Mouse (Mus musculus) stomach, embryonic 15.5 days (tissue): Measurements from ENCODE around the gene Oas1h. TPM values are rescaled to one million over a fixed set of nuclear protein-coding genes. Genes with fewer than 3 reads are reported as not detected.
"Not testable (repeated sequence)": the region's sequence is repeated elsewhere in the genome, so short reads cannot be mapped to it uniquely, and the experiment has no call there.

Experiments
- ATAC-seq: fragments of 200-750 bp; cut with Nextera tagmentation; 2 replicates; pipeline ENCODE4 v1.8.0; 2017; ENCODE audit warnings: low read depth, moderate number of reproducible peaks, moderate TSS enrichment; ENCODE audit not compliant: insufficient read depth, low FRiP score
- H3K27ac ChIP-seq: fragments of 300-500 bp; sonication (generic); 2 replicates; pipeline ENCODE4 v1.5.1; 2015; ENCODE audit warnings: mild to moderate bottlenecking, inconsistent platforms
- H3K27me3 ChIP-seq: fragments of 300-500 bp; sonication (generic); replicated peaks from 2 replicates; pipeline ENCODE4 v1.6.1; 2015; ENCODE audit warnings: inconsistent platforms
- H3K36me3 ChIP-seq: fragments of 300-500 bp; sonication (generic); 2 replicates; pipeline ENCODE4 v1.6.1; 2015; ENCODE audit warnings: inconsistent platforms
- H3K4me1 ChIP-seq: fragments of 300-500 bp; sonication (generic); 2 replicates; pipeline ENCODE4 v1.6.1; 2015; ENCODE audit warnings: inconsistent platforms
- H3K4me2 ChIP-seq: fragments of 300-500 bp; sonication (generic); 2 replicates; pipeline ENCODE4 v1.6.1; 2015; ENCODE audit warnings: mild to moderate bottlenecking, inconsistent platforms
- H3K4me3 ChIP-seq: fragments of 300-500 bp; sonication (generic); replicated peaks from 2 replicates; pipeline ENCODE4 v1.5.1; 2015; ENCODE audit warnings: inconsistent platforms
- H3K9ac ChIP-seq: fragments of 300-500 bp; sonication (generic); 2 replicates; pipeline ENCODE4 v1.6.1; 2015; ENCODE audit warnings: inconsistent platforms
- H3K9me3 ChIP-seq: fragments of 300-500 bp; sonication (generic); 2 replicates; pipeline ENCODE4 v1.6.1; 2016; ENCODE audit warnings: inconsistent platforms
- WGBS: fragments of 180-500 bp; shearing (Covaris S2); methylation state at CpG from one replicate; pipeline ENCODE4 v1.1.7; 2015; 5-methylcytosine and 5-hydroxymethylcytosine counted together
- polyA plus RNA-seq: library from polyadenylated mRNA; unstranded; fragments of >200 nt; fragmentation: Nextera tagmentation; extraction: Ambion mirVana; gene quantifications from 2 replicates; pipeline ENCODE4 v1.2.1, GENCODE M21; 2015

Gene Oas1h
- polyA plus RNA-seq, 1 experiment from 2014 or later = not detected

DNA sequence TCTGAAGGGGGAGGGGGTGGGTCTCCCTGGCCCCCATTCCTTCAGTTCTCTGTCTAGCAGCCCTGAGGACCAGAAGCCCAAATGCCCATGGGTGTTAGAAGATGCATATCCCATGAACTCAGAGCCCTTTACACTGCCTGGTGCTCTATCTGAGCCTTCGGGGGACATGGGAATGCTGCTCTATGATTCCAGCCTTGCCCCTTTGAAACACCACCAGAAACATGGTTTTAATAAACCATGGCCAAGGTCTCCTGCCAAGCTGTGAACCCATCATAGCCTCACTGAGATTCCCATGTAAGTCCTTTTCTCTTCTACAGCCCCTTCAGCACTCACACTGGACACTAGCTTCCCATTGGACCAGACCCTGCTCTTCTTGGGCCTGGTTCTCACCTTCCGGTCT is 28.8 kb downstream of the Oas1h start:
- H3K4me2 ChIP-seq = no peak overlapping the region
- no peaks in the 10 kb centered on the region for H3K27me3 ChIP-seq
- H3K36me3 ChIP-seq = no peaks in the 10 kb centered on the region
- no peak overlapping the region for H3K4me3 ChIP-seq
- ATAC-seq = no peak
- H3K9me3 ChIP-seq = no peaks in the 10 kb centered on the region
- no peaks in the 10 kb centered on the region for H3K4me1 ChIP-seq
- no peak overlapping the region for H3K9ac ChIP-seq
- no peak overlapping the region for H3K27ac ChIP-seq
- WGBS = 77% methylated on average over 2 of the region's 2 CpGs

- no peak overlapping the region for H3K4me2 ChIP-seq
- H3K27ac ChIP-seq = no peak overlapping the region
- no peaks in the 10 kb centered on the region for H3K9me3 ChIP-seq
- no peaks in the 10 kb centered on the region for H3K27me3 ChIP-seq
- no peak overlapping the region for H3K9ac ChIP-seq
- 60% methylated on average over 3 of the region's 3 CpGs for WGBS
- H3K36me3 ChIP-seq = no peaks in the 10 kb centered on the region
- H3K4me3 ChIP-seq = no peak overlapping the region
- no peaks in the 10 kb centered on the region for H3K4me1 ChIP-seq
- ATAC-seq = no peak
Measured at GRCm38 (mm10) chr5:120890991-120891390, 29.8 kb downstream of the Oas1h start.

DNA sequence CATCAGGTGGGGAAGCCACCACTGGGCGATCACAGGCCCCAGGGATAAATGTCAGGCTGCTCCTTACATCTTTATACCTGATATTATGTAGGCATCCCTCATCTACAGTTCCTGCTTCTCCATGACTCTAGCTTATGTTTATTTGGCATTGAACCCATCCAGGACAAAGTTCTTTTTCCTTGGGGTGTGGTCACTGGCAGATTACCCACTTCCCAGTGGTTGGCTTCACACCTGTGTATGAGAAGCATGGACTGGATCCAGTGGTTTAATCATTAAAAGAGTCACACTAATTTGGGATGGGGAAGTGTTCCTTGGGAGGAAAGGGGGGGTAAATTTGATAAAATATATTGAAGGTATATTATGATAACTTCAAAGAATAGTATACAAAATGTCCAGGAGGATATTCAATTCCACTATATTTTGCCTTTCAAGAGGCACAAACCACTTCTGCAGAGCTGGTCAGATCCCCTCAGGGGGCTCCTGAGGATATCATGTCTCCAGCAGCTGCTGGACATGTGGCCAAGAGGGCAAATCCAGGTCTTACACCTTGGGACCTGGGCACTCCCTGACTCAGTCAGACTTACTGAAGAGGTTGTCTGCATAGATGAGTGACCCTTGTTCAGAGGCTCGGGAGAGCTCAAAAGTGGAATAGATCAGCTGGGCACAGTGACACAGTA is 30.5 kb downstream of the Oas1h start:
- not testable (repeated sequence) for H3K27ac ChIP-seq, H3K4me2 ChIP-seq, H3K36me3 ChIP-seq, H3K27me3 ChIP-seq, H3K9ac ChIP-seq, H3K9me3 ChIP-seq, ATAC-seq, H3K4me3 ChIP-seq, H3K4me1 ChIP-seq
- WGBS = 87% methylated on average over 2 of the region's 2 CpGs

- Histone ChIP-seq H3K36me3 (no peaks in the 10 kb centered on the region), H3K4me1 (no peaks in the 10 kb centered on the region), H3K4me2 (no peak overlapping the region), H3K9ac (no peak overlapping the region), H3K9me3 (no peaks in the 10 kb centered on the region), H3K4me3 (no peak overlapping the region), H3K27ac (no peak overlapping the region), H3K27me3 (no peaks in the 10 kb centered on the region)
- 57% methylated on average over 2 of the region's 2 CpGs for WGBS
- ATAC-seq = no peak
Measured at GRCm38 (mm10) chr5:120892243-120892660, 31.0 kb downstream of the Oas1h start.

DNA sequence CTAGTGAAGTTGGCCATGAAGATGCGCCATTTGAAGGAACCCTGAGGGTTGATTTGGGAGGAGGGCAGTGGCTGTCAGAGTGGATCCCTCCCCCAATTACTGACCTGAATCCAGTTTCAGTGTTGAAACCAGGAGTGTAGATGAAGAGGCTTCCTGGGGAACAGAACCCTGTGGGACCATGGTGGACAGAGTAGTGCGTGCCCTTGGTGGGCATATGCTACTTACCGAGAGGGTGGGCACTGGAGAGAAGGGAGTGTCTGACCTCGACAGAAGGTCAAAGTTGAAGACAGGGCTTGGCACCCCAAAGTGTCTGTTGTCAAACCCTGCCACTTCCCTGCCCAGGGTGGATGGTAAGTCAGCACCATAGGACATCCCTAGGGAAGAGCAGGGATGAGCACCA is 32.6 kb downstream of the Oas1h start:
- H3K36me3 ChIP-seq, ATAC-seq, H3K4me1 ChIP-seq, H3K27ac ChIP-seq, H3K4me2 ChIP-seq, H3K4me3 ChIP-seq, H3K27me3 ChIP-seq, H3K9me3 ChIP-seq, H3K9ac ChIP-seq: not testable (repeated sequence)
- WGBS = 89% methylated on average over 4 of the region's 4 CpGs

GRCm38 (mm10) chr5:120894692-120895091 is 33.5 kb downstream of the Oas1h start:
- H3K9ac ChIP-seq, H3K4me3 ChIP-seq, H3K36me3 ChIP-seq, ATAC-seq, H3K27ac ChIP-seq, H3K4me2 ChIP-seq, H3K9me3 ChIP-seq, H3K4me1 ChIP-seq, H3K27me3 ChIP-seq: not testable (repeated sequence)
- WGBS = 73% methylated on average over 2 of the region's 2 CpGs

- ATAC-seq = no peak
- WGBS = 83% methylated on average over 11 of the region's 11 CpGs
Measured at GRCm38 (mm10) chr5:120895231-120895900, 34.1 kb downstream of the Oas1h start.

GRCm38 (mm10) chr5:120898307-120898706 is 37.1 kb downstream of the Oas1h start:
- no peaks in the 10 kb centered on the region for H3K9me3 ChIP-seq
- H3K9ac ChIP-seq = no peak overlapping the region
- H3K27ac ChIP-seq = no peak overlapping the region
- no peak for ATAC-seq
- WGBS = 86% methylated on average over 6 of the region's 6 CpGs
- no peak overlapping the region for H3K4me2 ChIP-seq
- no peaks in the 10 kb centered on the region for H3K4me1 ChIP-seq
- no peak overlapping the region for H3K4me3 ChIP-seq
- no peaks in the 10 kb centered on the region for H3K27me3 ChIP-seq
- no peaks in the 10 kb centered on the region for H3K36me3 ChIP-seq

More at GRCm38 (mm10) chr5:120895231-120895900, 34.1 kb downstream of the Oas1h start:
- Histone ChIP-seq H3K9me3 (no peaks in the 10 kb centered on the region), H3K4me1 (no peaks in the 10 kb centered on the region), H3K27me3 (no peaks in the 10 kb centered on the region), H3K27ac (no peak overlapping the region), H3K9ac (no peak overlapping the region), H3K4me3 (no peak overlapping the region), H3K4me2 (no peak overlapping the region), H3K36me3 (no peaks in the 10 kb centered on the region)

DNA sequence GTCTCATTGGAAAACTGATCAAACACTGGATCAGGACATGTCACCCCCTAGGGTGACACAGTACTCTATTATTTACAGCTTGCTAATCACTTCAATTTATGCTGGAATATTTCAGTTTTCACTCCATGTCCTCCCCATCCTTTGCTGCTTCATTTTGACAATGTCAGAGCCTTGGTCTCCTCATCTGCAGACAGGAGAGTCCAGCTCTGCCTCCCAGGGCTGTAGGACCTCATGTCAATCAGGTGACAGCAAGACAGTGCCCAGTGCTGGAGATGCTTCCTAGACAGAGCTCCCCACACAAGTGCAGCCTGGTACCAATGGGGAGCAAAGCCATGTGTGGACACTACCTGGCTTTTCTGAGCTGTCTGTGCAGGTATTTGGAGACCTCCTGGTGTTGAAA is 37.5 kb downstream of the Oas1h start:
- Histone ChIP-seq H3K27ac (no peak overlapping the region), H3K9ac (no peak overlapping the region), H3K9me3 (no peaks in the 10 kb centered on the region), H3K4me2 (no peak overlapping the region), H3K36me3 (no peaks in the 10 kb centered on the region), H3K4me3 (no peak overlapping the region), H3K4me1 (no peaks in the 10 kb centered on the region), H3K27me3 (no peaks in the 10 kb centered on the region)
- ATAC-seq = no peak

- Histone ChIP-seq H3K9ac (no peak overlapping the region), H3K4me3 (no peak overlapping the region), H3K36me3 (no peaks in the 10 kb centered on the region), H3K27me3 (no peaks in the 10 kb centered on the region), H3K9me3 (no peaks in the 10 kb centered on the region), H3K4me1 (no peaks in the 10 kb centered on the region), H3K27ac (no peak overlapping the region), H3K4me2 (no peak overlapping the region)
- ATAC-seq = no peak
- 45% methylated on average over 1 of the region's 1 CpGs for WGBS
Measured at GRCm38 (mm10) chr5:120900666-120901065, 39.4 kb downstream of the Oas1h start.

DNA sequence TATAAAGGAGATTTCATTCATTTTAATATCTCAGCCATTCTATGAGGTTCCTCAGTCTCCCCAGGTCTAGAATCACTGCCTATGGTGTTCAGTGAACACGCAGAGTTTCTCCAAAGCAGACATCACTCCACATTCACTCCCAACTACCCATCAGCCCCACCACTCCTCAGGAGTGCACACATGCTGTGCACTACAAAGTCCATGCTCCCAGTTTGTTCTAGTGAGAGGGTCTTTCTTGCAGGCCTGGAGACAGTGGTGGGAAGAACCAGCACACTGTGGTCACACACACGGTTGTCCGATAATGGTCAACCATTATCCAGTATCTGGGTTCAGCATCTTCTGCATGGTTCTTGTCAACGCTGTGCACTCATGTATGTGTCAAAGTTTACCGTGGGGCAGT is 40.8 kb downstream of the Oas1h start:
- no peak for ATAC-seq
- Histone ChIP-seq H3K27me3 (no peaks in the 10 kb centered on the region), H3K9me3 (no peaks in the 10 kb centered on the region), H3K27ac (no peak overlapping the region), H3K4me3 (no peak overlapping the region), H3K9ac (no peak overlapping the region), H3K4me1 (no peaks in the 10 kb centered on the region), H3K4me2 (no peak overlapping the region), H3K36me3 (no peaks in the 10 kb centered on the region)
- WGBS = 91% methylated on average over 5 of the region's 5 CpGs

- H3K4me1 ChIP-seq, H3K36me3 ChIP-seq, H3K9me3 ChIP-seq, H3K27ac ChIP-seq, H3K4me3 ChIP-seq, H3K27me3 ChIP-seq, H3K9ac ChIP-seq: not testable (repeated sequence)
- peak; percentile 43; the same call in 1 of the 2 replicates for ATAC-seq
- WGBS = 36% methylated on average over 9 of the region's 12 CpGs
- 0 out of 2 replicates have a peak within 1 kb of the TSS, but pooled peaks have one; percentile 23 for H3K4me2 ChIP-seq
Measured at GRCm38 (mm10) chr5:120906791-120907733, 45.8 kb downstream of the Oas1h start, which contains the start of gene Oas1a. Gene Oas1a, minus strand, starts transcription at chr5:120907521.
